Mouse (Mus musculus): ENCODE measurements around the gene Pomt2. TPM values are rescaled to one million over a fixed set of nuclear protein-coding genes. Genes with fewer than 3 reads are reported as not detected.
A peak's percentile ranks its signal among the peaks of the same experiment; 100 is the strongest.

The Pomt2 gene
- polyA plus RNA-seq, 1 experiment from 2014 or later, result 17.1 TPM

- Histone ChIP-seq H3K4me2 (ENCODE audit: low read length) (no peak overlapping the region), H3K9me3 (ENCODE audit: control insufficient read depth, low read length) (no peaks in the 10 kb centered on the region), H3K9ac (ENCODE audit: low read length) (no peak overlapping the region), H3K36me3 (ENCODE audit: control insufficient read depth, insufficient read depth, low read length) (peaks cover 25% of the 10 kb centered on the region), H3K4me1 (replicated peaks; ENCODE audit: control insufficient read depth, insufficient read depth, low read length) (no peaks in the 10 kb centered on the region), H3K27me3 (replicated peaks; ENCODE audit: control insufficient read depth, insufficient read depth, low read length) (peaks cover 12% of the 10 kb centered on the region), H3K27ac (ENCODE audit: low read depth) (no peak overlapping the region), H3K4me3 (ENCODE audit: low read depth, low read length) (no peak overlapping the region)
- ATAC-seq (replicated peaks; ENCODE audit: low FRiP score, low TSS enrichment, low read depth), result no peak
- WGBS, result 45% methylated on average over 3 of the region's 3 CpGs
- DNase-seq (ENCODE audit: low spot score), result no peak
These were observed 40.3 kb downstream of the Pomt2 start for GRCm38 (mm10) chr12:87107357-87107977.

- 80% methylated on average over 4 of the region's 4 CpGs for WGBS
- Histone ChIP-seq H3K27ac (ENCODE audit: low read depth) (no peak overlapping the region), H3K4me2 (ENCODE audit: low read length) (no peak overlapping the region), H3K9ac (ENCODE audit: low read length) (no peak overlapping the region), H3K36me3 (ENCODE audit: control insufficient read depth, insufficient read depth, low read length) (peaks cover 15% of the 10 kb centered on the region), H3K27me3 (replicated peaks; ENCODE audit: control insufficient read depth, insufficient read depth, low read length) (peaks cover 36% of the 10 kb centered on the region), H3K4me1 (replicated peaks; ENCODE audit: control insufficient read depth, insufficient read depth, low read length) (0 out of 2 replicates have a peak, but pooled peaks cover 3% of the 10 kb centered on the region), H3K9me3 (ENCODE audit: control insufficient read depth, low read length) (no peaks in the 10 kb centered on the region), H3K4me3 (ENCODE audit: low read depth, low read length) (no peak overlapping the region)
- DNase-seq (ENCODE audit: low spot score) (no peak), ATAC-seq (replicated peaks; ENCODE audit: low FRiP score, low TSS enrichment, low read depth) (no peak)
These were observed 43.0 kb downstream of the Pomt2 start for GRCm38 (mm10) chr12:87104796-87105195.

GRCm38 (mm10) chr12:87103471-87103870 lies 44.3 kb downstream of the Pomt2 start:
- no peak overlapping the region for H3K4me2 ChIP-seq (ENCODE audit: low read length)
- H3K27ac ChIP-seq (ENCODE audit: low read depth), result no peak overlapping the region
- ATAC-seq (replicated peaks; ENCODE audit: low FRiP score, low TSS enrichment, low read depth), result no peak
- no peak overlapping the region for H3K9ac ChIP-seq (ENCODE audit: low read length)
- no peaks in the 10 kb centered on the region for H3K9me3 ChIP-seq (ENCODE audit: control insufficient read depth, low read length)
- H3K4me3 ChIP-seq (ENCODE audit: low read depth, low read length), result no peak overlapping the region
- peaks cover 38% of the 10 kb centered on the region for H3K27me3 ChIP-seq (replicated peaks; ENCODE audit: control insufficient read depth, insufficient read depth, low read length)
- peaks cover 7% of the 10 kb centered on the region for H3K36me3 ChIP-seq (ENCODE audit: control insufficient read depth, insufficient read depth, low read length)
- WGBS, result 91% methylated on average over 4 of the region's 4 CpGs
- 0 out of 2 replicates have a peak, but pooled peaks cover 3% of the 10 kb centered on the region for H3K4me1 ChIP-seq (replicated peaks; ENCODE audit: control insufficient read depth, insufficient read depth, low read length)
- no peak for DNase-seq (ENCODE audit: low spot score)

- Histone ChIP-seq H3K36me3 (ENCODE audit: control insufficient read depth, insufficient read depth, low read length) (no peaks in the 10 kb centered on the region), H3K4me2 (ENCODE audit: low read length) (peak within 1 kb of the TSS; percentile 42), H3K4me3 (ENCODE audit: low read depth, low read length) (peak within 1 kb of the TSS; percentile 15), H3K9ac (ENCODE audit: low read length) (no peak within 1 kb of the TSS), H3K27me3 (replicated peaks; ENCODE audit: control insufficient read depth, insufficient read depth, low read length) (peaks cover 38% of the 10 kb centered on the region), H3K27ac (ENCODE audit: low read depth) (no peak within 1 kb of the TSS), H3K4me1 (replicated peaks; ENCODE audit: control insufficient read depth, insufficient read depth, low read length) (0 out of 2 replicates have a peak, but pooled peaks cover 3% of the 10 kb centered on the region), H3K9me3 (ENCODE audit: control insufficient read depth, low read length) (no peaks in the 10 kb centered on the region)
- ATAC-seq (replicated peaks; ENCODE audit: low FRiP score, low TSS enrichment, low read depth), result 0 out of 2 replicates have a peak, but pooled peaks have one; percentile 56
- WGBS, result 2% methylated on average over 32 of the region's 32 CpGs
- DNase-seq (ENCODE audit: low spot score), result no peak
These were observed 45.6 kb downstream of the Pomt2 start, which contains the start of gene Ngb for GRCm38 (mm10) chr12:87102165-87102631. Gene Ngb (minus strand): TSS chr12:87102539.

DNA sequence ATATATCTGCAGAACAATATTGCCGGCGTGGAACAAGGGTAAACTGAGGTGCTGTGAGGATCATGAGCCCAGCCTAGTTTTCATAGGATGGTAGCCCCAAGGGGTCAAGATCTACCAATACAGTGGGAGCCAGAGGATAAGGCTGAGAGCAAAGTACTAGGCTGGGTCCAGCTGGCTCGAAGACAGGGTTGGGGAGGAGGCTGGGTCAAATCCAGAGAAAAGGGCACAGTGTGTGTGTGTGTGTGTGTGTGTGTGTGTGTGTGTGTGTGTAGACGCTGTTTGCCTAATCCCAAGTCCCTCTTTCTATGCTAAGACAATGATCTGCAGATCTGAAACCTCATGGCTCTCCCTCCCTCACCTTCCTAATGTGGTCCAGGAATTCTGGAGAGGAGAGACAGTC lies 47.4 kb downstream of the Pomt2 start:
- WGBS, result 88% methylated on average over 4 of the region's 4 CpGs
- H3K4me2 ChIP-seq (ENCODE audit: low read length), result no peak overlapping the region
- no peak overlapping the region for H3K9ac ChIP-seq (ENCODE audit: low read length)
- H3K9me3 ChIP-seq (ENCODE audit: control insufficient read depth, low read length), result no peaks in the 10 kb centered on the region
- H3K27me3 ChIP-seq (replicated peaks; ENCODE audit: control insufficient read depth, insufficient read depth, low read length), result peaks cover 38% of the 10 kb centered on the region
- ATAC-seq (replicated peaks; ENCODE audit: low FRiP score, low TSS enrichment, low read depth), result no peak
- H3K4me1 ChIP-seq (replicated peaks; ENCODE audit: control insufficient read depth, insufficient read depth, low read length), result 0 out of 2 replicates have a peak, but pooled peaks cover 3% of the 10 kb centered on the region
- no peaks in the 10 kb centered on the region for H3K36me3 ChIP-seq (ENCODE audit: control insufficient read depth, insufficient read depth, low read length)
- no peak overlapping the region for H3K27ac ChIP-seq (ENCODE audit: low read depth)
- H3K4me3 ChIP-seq (ENCODE audit: low read depth, low read length), result no peak overlapping the region
- DNase-seq (ENCODE audit: low spot score), result no peak

DNA sequence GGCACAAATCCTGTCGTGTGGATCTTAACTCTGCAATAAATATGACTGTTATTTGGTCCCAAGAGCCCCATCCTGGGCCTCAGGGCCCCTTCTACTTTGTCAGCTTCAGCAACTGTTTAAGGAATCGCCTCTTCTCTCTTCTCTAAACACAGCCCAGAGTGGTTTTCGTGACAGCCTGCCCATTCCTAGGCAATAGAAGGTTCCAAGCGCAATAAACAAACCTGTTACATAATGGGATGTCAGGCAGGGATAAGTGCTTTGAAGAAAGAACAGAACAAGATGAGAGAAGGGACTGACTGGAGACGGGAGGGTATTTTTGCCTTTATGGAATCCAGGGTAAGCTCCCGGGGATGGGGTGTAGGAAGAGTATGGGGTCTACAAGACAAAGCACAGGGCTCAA lies 54.1 kb downstream of the Pomt2 start:
- Histone ChIP-seq H3K4me2 (ENCODE audit: low read length) (no peak overlapping the region), H3K36me3 (ENCODE audit: control insufficient read depth, insufficient read depth, low read length) (no peaks in the 10 kb centered on the region), H3K27me3 (replicated peaks; ENCODE audit: control insufficient read depth, insufficient read depth, low read length) (no peaks in the 10 kb centered on the region), H3K4me1 (replicated peaks; ENCODE audit: control insufficient read depth, insufficient read depth, low read length) (0 out of 2 replicates have a peak, but pooled peaks cover 4% of the 10 kb centered on the region), H3K4me3 (ENCODE audit: low read depth, low read length) (no peak overlapping the region), H3K9ac (ENCODE audit: low read length) (no peak overlapping the region), H3K27ac (ENCODE audit: low read depth) (no peak overlapping the region), H3K9me3 (ENCODE audit: control insufficient read depth, low read length) (no peaks in the 10 kb centered on the region)
- WGBS, result 24% methylated on average over 6 of the region's 6 CpGs
- no peak for ATAC-seq (replicated peaks; ENCODE audit: low FRiP score, low TSS enrichment, low read depth)
- no peak for DNase-seq (ENCODE audit: low spot score)

DNA sequence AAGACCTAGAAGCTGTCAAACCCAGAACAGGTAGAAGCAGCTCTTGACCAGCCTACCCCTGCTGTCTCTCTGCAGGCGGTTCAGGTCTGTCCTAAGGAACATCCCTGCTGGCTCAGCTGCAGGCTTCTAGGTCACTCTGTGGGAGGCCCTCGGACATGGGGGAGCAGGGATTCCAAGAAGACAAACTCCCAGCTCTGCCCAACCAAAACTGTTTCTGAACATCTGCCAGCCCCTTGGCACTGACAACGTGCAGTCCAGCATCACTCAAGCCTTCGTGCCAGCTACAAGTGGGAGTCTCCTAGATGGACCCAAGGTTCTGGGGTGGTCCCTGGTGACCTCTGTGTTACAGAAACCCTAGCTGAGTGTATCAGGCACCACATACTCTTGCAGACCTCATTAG lies 54.5 kb downstream of the Pomt2 start:
- 0 out of 2 replicates have a peak, but pooled peaks cover 4% of the 10 kb centered on the region for H3K4me1 ChIP-seq (replicated peaks; ENCODE audit: control insufficient read depth, insufficient read depth, low read length)
- no peaks in the 10 kb centered on the region for H3K27me3 ChIP-seq (replicated peaks; ENCODE audit: control insufficient read depth, insufficient read depth, low read length)
- ATAC-seq (replicated peaks; ENCODE audit: low FRiP score, low TSS enrichment, low read depth) (no peak), DNase-seq (ENCODE audit: low spot score) (no peak)
- 47% methylated on average over 4 of the region's 4 CpGs for WGBS
- H3K36me3 ChIP-seq (ENCODE audit: control insufficient read depth, insufficient read depth, low read length), result no peaks in the 10 kb centered on the region
- no peak overlapping the region for H3K9ac ChIP-seq (ENCODE audit: low read length)
- H3K4me3 ChIP-seq (ENCODE audit: low read depth, low read length), result no peak overlapping the region
- no peak overlapping the region for H3K27ac ChIP-seq (ENCODE audit: low read depth)
- H3K9me3 ChIP-seq (ENCODE audit: control insufficient read depth, low read length), result no peaks in the 10 kb centered on the region
- H3K4me2 ChIP-seq (ENCODE audit: low read length), result no peak overlapping the region

DNA sequence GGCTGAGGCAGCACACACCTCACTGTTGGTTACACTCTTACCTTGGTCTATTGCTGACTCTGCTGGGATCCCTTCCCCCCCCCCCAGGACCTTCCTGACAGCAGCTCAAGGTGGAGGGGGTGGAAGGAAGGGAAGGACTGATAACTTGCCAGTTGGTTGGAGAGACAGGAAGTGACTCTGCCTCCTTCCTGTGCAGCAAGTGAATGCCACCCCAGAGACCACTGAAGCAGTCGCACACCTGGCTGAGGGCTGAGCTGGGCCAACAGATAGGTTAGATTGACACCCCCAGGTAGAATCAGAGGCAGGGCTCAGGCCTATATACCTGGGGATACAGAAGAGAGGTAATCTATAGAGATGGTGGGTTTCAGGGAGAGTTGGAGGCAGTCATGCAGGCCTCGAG lies 55.9 kb downstream of the Pomt2 start:
- Histone ChIP-seq H3K9me3 (ENCODE audit: control insufficient read depth, low read length) (no peaks in the 10 kb centered on the region), H3K27ac (ENCODE audit: low read depth) (no peak overlapping the region), H3K9ac (ENCODE audit: low read length) (no peak overlapping the region), H3K4me3 (ENCODE audit: low read depth, low read length) (no peak overlapping the region), H3K36me3 (ENCODE audit: control insufficient read depth, insufficient read depth, low read length) (no peaks in the 10 kb centered on the region), H3K4me2 (ENCODE audit: low read length) (no peak overlapping the region), H3K27me3 (replicated peaks; ENCODE audit: control insufficient read depth, insufficient read depth, low read length) (no peaks in the 10 kb centered on the region), H3K4me1 (replicated peaks; ENCODE audit: control insufficient read depth, insufficient read depth, low read length) (0 out of 2 replicates have a peak, but pooled peaks cover 4% of the 10 kb centered on the region)
- WGBS, result 89% methylated on average over 2 of the region's 2 CpGs
- DNase-seq (ENCODE audit: low spot score) (no peak), ATAC-seq (replicated peaks; ENCODE audit: low FRiP score, low TSS enrichment, low read depth) (no peak)

- ATAC-seq (replicated peaks; ENCODE audit: low FRiP score, low TSS enrichment, low read depth) (no peak), DNase-seq (ENCODE audit: low spot score) (no peak)
- 70% methylated on average over 2 of the region's 2 CpGs for WGBS
- Histone ChIP-seq H3K27me3 (replicated peaks; ENCODE audit: control insufficient read depth, insufficient read depth, low read length) (no peaks in the 10 kb centered on the region), H3K9me3 (ENCODE audit: control insufficient read depth, low read length) (no peaks in the 10 kb centered on the region), H3K4me2 (ENCODE audit: low read length) (no peak overlapping the region), H3K27ac (ENCODE audit: low read depth) (no peak overlapping the region), H3K9ac (ENCODE audit: low read length) (no peak overlapping the region), H3K4me3 (ENCODE audit: low read depth, low read length) (no peak overlapping the region), H3K4me1 (replicated peaks; ENCODE audit: control insufficient read depth, insufficient read depth, low read length) (0 out of 2 replicates have a peak, but pooled peaks cover 4% of the 10 kb centered on the region), H3K36me3 (ENCODE audit: control insufficient read depth, insufficient read depth, low read length) (no peaks in the 10 kb centered on the region)
These were observed 58.1 kb downstream of the Pomt2 start for GRCm38 (mm10) chr12:87089701-87090100.

Data from intestine, embryonic 14.5 days (tissue).